In genomic region chr12:105025947-105026586, GRCm38 (mm10) we compare ENCODE assay signal across 1 mouse cellular context.
TF ChIP-seq lines count a peak whose summit lies in the region.

No protein-coding gene starts in this region.

TF ChIP-seq in MEL, 35 proteins besides CTCF, POLR2A, EP300 and RAD21 (continued from another document):
- TF ChIP-seq MXI1 (IDR thresholded peaks at IDR 0.05; ENCODE audit: low read depth, low read length) (peak; percentile 97), MYB (IDR thresholded peaks at IDR 0.05; ENCODE audit: low read depth, low read length) (no peak; the same call in 1 of the 2 replicates)
